Mouse (Mus musculus): ENCODE data around the gene Raly.
A peak's percentile ranks its signal among the peaks of the same experiment; 100 is the strongest.

Raly gene

DNA sequence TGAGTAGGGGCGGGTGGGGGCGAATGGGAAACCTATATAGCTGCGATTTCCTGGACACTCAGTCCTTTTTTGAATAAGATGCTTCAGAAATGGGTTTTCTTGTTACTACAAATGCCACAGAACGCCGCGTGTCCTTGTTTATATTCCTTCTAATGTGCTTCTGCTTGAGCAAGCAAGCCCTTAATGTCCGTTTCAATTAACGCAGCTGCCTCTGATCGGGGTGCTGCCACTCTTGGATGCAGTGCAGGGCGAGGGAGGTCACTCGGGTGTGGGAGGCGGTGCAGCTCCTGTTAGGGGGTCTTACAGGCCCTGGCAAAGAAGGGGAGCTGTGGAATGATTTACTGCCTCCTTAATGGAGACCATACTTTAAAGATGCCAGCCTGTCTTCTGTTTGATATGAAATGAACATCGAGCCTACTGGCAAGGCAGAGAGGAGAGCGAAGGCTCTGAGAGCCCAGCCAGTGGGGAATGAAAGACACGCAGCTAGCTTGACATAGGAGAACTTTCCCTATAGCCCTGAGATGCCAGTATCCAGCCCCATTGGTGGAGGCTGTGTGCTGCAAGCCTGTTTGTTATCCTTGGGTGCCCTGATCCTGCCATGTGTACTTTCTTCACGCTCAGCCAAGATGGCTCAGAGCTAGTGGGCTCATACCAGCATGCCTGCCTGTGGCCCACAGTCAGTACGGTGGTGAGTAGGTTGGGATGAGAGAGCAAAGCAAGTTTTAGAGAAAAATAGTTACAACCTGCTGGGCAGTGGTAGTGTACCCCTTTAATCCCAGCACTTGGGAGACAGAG, 7.8 kb upstream of the Raly start:
- DNase-seq (ENCODE audit: low spot score in 2 of 2), result no peak

DNA sequence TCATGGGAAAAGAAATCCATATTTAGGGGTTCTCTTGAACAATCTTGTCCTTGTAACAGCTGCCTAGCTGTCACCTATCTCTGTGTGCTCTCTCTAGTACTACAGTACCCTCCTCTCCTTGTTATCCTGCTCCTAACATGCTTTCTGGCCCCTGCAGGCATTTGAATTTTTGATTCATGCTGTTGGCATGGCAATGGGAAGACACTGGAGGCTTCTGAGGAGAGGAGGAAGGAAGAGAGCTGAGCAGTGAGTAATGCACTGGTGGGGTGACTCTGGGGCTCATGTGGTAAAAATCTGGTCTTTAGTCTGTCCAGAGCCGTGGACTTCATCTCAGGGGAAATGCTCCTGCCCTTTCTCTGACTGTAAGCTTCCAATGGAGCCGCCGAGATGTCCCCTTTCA, 5.6 kb upstream of the Raly start:
- DNase-seq (ENCODE audit: low spot score in 2 of 2), result no peak

DNA sequence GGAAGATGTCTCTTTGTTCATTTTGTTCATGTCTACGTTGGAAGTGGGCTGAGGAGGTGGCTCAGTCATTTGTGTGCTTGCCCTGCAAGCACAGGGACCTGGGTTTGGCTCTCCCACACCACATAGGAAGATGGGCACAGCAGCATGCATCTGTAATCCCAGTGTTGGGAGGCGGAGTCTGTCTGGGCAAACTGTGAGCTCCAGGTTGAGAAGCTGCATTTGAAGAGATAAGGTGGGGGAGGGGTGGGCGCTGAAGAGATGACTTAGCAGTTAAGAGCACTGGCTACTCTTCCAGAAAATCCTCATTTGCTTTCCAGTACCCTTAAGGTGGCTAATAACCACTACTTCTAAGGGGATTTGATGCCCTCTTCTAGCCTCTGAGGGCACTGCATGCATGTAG, 4.7 kb upstream of the Raly start:
- DNase-seq (ENCODE audit: low spot score in 2 of 2), result no peak

DNA sequence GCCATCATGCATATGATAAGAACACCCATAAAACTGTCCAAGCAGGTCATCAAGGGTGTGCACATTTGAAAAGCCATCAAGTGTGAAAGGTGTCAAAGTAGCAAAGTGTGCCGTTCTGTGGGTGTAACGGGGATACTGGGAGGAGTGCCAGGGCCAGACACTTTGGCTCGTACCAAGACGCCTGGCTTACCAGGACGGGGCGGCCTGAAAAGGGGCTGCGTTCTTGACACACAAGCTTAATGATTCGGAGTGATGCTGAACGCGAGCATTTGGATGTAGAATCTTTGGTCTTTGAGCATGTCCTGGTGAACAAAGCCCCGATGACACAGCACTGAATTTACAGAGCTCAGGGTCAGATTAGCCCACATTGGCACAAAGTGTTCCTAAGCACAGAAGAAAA, 4.1 kb upstream of the Raly start:
- DNase-seq (ENCODE audit: low spot score in 2 of 2), result no peak

DNA sequence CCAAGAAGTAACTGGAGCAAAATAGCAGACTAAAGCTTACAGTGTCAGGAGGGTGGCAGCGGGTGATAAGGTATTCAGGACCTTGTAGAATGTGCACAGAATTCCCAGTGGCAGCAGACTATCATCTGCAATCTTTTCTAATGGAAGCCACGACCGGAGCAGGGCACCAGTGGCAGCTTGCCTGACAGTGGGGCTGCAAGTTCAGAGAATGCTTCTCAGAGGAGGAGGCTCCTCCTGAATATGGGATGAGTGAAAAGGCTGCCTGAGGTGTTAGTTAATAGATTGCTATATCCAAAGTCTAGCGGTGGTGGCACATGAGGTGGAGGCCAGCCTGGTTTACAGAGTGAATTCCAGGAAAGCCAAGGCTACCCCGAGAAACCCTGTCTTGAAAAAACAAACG, 1.5 kb upstream of the Raly start:
- DNase-seq (ENCODE audit: low spot score in 2 of 2), result no peak

DNA sequence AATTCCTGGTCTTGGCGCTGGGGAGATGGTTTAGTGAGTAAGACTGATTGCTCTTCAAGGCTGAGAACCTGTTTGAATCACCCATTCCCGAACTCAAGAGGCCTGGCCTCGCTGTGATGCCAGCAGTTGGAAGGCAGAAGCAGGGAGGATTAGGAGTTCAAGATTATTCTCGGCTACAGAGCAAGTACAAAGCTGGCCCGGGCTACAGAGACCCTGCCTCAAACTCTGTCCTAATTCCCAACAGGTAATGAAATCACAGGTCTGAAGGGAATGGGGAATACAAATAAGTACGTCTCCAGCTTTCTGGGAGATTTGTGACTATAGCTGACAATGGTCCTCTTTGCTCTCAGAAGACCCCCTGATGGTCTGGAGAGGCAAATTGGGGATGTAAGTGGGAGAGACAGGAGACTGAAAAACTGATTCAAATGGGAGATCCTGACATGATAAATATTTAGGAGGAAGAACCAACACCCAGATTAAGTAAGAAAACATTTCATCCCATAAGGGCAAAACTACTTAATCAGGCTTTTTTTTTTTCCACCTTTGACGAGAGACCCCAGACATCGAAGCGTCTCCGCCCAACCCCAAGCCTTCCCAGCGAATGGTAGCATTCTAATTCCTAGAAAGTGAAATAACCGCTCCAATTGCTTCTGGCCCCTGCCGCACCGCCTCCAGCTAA, 780 bp upstream of the Raly start:
- no peak for DNase-seq (ENCODE audit: low spot score in 2 of 2)

DNA sequence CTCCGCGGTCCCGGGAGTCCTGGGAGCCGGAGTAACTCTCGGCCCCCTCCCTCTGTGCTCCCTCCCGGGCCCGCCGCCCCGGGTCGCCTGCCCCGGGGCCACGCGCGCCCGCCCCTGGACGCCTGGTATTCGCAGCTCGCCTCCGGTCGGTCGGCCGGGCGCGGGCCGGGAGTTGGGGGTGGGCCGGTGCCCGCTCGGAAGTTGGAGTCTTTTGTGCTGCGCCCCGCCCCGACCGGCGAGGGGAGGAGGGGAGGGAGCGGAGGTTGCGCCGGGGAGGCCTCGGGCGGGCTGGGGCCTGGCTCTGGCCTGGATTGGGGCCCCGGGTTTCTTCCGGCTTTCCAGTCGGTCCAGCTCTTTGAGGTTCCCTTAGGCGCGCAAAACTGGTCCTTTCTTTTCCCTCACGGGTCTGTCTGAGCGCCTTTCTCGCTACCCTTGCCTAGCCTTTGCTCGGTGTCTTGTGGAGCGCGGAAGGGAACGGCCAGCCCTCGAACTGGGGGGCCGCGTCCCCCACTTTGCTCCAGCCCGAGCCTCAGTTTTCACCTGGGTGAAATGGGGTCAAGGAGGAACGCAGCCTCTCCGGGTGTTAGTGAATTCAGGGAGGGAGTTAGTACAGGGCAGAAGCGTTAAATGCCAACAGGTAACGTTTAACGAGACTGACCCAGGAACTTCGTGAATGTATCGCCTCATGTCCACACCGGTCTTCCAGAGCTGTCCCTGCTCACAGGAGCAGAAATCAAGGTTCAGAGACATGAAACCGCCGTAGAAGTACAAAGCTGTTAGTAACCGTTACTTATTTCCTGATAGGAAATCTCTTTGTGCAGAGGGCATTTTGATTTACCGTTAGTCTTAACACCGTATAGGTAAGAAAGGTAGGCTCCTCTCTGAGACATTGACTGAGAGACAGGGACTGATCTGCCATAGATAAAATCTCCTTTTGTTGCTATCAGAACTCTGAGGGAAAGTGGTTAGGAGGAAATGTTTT, 1.1 kb downstream of the Raly start:
- DNase-seq (ENCODE audit: low spot score in 2 of 2), result peak; percentile 79 to 83

DNA sequence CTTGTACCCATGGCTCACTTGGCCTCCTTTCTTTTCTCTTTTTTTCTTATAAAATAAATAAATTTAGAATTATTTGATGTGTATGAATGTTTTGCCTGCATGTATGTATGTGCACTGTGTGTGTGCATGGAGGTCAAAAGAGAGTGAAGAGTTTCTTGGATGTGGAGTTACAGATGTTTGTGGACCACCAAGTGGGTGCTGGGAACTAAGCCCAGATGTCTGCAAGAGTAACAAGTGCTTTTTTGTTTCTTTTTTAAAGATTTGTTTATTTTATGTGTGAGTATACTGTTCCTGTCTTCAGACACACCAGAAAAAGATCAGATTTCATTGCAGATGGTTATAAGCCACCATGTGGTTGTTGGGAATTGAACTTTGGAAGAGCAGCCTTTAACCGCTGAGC, 12.5 kb downstream of the Raly start:
- DNase-seq (ENCODE audit: low spot score in 2 of 2), result no peak

DNA sequence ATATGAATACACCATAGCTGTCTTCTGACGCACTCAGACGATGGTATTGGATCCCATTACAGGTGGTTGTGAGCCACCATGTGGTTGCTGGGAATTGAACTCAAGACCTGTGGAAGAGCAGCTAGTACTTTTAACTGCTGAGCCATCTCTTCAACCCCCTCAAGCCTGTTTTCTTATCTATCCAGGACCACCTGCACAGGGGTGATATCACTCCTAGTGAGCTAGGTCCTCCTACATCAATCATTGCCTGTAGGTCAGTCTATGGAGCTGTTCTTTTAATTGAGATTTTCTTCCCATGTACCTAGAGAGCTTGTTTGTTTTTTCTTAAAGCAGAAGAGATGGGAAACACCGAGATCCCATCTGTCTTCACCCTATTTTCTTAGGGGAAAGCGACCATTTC, 12.9 kb downstream of the Raly start:
- no peak for DNase-seq (ENCODE audit: low spot score in 2 of 2)

DNA sequence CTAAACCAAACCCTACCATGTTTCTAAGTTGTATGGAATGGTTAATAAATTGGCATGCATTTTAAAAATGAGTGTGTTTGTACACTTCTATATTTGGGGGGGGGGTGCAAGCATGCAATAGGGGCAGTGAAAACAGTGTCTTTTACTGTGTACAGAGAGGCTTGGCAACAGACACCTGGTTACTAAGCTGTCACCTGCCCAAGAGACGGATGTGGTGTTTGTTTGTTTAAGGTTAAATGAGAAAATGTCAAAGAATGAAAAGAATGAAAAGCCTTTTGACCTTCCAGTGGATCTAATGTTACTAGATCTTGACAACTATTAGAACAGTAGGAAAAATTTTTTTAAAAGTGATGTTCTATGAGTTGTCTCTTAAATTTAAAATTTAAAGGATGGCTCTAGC, 16.8 kb downstream of the Raly start:
- DNase-seq (ENCODE audit: low spot score in 2 of 2), result no peak

DNA sequence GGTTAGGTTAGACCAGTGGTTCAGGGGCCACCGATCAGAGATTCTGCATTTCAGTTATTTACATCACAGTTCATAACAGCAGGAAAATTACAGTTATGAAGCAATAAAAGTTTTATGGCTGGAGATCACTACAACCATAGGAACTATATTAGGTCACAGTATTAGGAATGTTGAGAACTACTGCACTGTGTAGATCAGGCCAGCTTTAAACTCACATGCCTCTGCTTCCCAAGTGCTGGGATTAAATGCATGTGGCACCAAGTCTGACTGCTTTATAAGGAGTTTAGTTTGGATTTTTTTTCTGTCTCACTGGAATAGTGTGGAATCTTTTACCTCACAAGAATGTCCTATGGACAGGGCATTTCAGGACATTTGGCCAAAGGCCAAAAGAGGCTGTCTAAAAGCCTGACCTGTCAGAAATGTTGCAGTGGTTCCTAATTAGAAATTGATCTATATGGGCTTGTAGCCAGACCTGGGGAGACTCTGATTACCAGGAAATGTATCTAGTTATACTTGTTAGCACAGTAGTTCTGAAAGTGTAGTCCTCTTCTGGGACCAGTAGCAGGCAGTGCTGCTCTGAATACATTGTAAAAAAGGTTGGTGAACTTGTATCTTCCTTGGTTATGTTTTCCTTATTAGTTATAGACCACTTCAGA, 18.3 kb downstream of the Raly start:
- no peak for DNase-seq (ENCODE audit: low spot score in 2 of 2)

DNA sequence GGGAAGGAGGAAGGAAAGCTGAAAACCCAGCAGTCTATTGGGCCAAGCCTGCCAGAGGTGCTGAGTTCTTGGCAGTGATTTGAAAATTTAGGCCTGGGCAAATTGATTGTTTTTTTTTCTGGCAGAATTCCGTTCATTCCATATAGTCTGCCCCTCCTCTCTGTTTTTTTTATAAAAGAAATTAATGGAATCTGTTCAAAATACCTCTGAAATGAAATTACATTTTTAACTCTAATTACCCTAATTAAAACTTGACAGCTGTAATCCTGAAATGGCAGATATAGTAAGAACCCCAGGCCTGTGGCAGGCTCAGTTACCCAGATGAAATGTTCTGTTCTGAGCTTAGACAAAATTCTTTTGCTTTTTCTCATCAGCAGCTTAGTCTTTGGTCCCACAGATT, 19.9 kb downstream of the Raly start:
- no peak for DNase-seq (ENCODE audit: low spot score in 2 of 2)

DNA sequence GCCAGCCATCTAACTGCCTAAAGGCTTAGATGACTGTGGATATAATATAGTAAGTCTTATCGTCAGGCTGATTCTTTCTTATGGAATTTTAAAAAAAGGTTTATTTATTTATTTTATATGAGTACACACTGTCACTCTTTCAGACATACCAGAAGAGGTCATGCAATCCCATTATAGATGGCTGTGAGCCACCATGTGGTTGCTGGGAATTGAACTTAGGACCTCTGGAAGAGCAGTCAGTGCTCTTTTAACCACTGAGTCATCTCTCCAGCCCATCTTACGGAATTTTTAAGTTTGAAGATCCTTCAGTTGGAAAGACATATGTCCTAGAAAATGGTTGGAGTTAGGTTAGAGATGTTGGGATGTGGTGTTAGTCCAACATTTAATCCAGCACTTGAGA, 22.5 kb downstream of the Raly start:
- DNase-seq (ENCODE audit: low spot score in 2 of 2), result no peak

DNA sequence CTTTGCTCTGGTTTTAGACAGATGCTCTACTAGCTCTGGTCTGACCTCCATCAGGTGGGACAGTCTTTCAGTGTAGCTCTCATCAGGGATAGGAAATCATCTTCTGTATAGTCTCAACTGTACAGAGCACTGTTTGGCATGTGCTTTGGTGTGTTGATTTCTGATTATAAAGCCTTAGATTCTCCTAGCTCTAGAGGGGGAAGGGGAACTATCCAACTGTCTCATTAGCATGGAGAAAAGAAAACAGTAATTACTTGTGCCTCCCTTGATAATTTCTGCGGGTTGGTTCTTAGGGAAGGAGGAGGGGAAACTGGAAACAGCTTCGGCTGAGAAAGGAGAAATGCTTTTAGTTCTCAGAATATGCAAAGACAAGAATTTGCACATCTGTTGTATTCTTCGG, 26.2 kb downstream of the Raly start:
- DNase-seq (ENCODE audit: low spot score in 2 of 2), result no peak

DNA sequence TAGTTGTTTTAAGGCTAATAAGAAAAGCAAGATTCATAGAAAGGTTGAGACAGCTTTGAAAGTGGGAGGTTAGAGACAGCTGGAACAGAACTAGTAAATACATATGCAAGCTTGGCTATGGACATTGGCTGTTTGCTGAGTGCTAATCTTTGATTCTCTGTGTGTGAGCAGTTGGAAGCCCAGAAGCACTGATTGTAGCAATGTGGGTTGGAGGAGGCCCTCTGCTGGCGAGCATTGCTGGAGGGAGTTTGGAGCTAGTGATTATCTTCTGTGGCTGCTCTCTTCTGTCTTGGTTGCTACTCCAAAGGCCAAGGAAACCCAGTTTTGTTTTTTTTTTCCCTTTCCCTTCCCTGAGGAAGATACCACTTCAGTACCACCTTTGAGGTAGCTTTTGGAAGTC, 26.9 kb downstream of the Raly start:
- DNase-seq (ENCODE audit: low spot score in 2 of 2), result peak in 1 of 2 experiments; percentile 26

DNA sequence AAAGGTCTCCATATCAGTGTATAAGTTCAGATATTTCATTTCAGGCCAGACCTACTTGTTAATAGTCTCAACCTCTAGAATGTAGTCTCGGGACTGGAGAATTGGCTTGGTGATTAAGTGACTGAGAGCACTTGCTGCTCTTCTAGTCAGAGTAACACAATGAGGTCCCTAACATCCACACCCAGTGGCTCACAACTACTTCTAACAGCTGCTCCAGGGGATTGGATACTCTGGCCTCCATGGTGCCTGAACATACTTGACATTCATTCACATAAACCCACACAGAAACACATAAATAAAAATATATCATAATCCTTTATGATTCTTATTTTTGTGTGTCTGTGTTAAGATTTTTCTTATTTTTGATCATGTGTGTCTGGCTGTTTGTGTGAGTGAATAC, 27.7 kb downstream of the Raly start:
- DNase-seq (ENCODE audit: low spot score in 2 of 2), result no peak

DNA sequence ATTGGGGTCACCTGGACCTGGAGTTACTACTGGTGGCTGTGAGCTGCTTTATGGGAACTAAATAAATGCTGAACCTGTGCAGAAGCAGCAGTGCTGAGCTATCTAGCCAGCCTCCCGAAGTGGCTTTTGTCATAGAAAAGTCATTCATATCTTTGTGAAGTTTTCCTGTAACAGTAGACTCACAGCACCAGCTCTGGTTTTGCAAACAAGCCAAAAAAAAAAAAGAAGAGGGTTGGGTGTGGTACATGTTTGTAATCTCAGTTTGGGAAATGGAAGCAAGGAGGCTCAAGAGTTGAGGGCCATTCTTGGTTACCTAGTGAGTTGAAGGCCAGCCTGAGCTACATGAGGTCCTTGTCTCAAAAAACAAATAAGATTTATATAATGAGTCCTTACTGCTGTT, 29.4 kb downstream of the Raly start:
- DNase-seq (ENCODE audit: low spot score in 2 of 2), result no peak

DNA sequence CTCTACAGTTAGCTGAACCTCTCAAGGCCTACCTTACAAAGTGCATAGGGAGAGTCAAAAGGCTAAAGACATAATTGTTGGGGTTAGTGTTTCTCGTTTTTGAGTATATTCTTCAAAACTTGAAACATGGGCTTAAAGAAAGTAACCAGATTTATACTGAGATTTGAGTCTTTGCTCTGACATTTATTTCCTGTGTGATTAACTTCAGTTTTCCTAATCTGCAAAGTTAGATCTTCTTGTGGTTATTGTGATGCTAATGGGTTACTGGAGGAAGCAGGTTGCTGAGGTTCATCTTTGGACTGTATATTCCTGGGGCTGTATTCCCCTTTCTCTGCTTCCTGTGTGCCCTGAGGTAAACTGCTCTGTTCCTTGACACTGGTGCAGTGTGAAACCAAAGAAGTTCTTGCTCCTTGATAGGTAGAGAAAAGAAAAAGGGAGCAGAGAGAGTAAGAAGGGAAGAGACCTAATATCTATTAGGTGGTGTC, 35.2 kb downstream of the Raly start:
- DNase-seq (ENCODE audit: low spot score in 2 of 2), result no peak

DNA sequence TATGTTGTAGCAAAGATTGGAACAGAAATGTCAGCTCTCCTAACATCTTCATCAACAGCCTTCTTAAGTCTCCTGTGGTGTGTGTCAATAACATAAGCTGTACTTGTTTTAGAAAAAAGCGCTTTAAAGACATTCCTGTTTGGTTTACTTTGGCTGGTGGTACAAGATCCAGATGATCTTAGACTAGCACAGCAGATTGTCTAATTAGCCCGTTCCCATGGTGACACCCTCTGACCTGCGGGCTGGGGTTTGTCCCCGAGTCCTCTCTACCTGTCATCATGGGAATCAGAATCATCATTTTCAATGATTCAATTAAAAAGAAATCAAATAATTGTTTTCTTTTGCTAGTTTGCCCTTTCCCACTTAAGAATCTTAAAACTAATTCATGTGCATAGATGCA, 36.6 kb downstream of the Raly start:
- DNase-seq (ENCODE audit: low spot score in 2 of 2), result no peak

DNA sequence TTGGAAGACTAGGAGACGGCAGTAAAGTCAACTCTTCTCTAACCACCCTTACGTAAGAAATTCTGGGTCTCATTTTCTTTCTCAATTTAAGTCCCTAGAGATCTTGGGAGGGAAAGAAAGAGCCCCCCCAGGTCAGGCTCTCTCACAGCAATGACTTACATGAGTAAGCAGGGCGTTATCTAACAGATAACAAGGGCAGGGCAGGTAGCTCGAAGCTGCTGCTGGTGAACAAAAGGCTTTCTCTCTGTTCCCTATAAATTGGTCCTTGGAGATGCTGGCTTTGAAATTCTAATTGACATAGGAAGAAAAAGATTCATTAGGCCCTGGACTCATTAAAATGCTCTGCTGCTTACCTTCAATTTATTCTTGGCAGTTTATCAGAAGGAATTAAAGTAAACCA, 41.6 kb downstream of the Raly start:
- no peak for DNase-seq (ENCODE audit: low spot score in 2 of 2)

DNA sequence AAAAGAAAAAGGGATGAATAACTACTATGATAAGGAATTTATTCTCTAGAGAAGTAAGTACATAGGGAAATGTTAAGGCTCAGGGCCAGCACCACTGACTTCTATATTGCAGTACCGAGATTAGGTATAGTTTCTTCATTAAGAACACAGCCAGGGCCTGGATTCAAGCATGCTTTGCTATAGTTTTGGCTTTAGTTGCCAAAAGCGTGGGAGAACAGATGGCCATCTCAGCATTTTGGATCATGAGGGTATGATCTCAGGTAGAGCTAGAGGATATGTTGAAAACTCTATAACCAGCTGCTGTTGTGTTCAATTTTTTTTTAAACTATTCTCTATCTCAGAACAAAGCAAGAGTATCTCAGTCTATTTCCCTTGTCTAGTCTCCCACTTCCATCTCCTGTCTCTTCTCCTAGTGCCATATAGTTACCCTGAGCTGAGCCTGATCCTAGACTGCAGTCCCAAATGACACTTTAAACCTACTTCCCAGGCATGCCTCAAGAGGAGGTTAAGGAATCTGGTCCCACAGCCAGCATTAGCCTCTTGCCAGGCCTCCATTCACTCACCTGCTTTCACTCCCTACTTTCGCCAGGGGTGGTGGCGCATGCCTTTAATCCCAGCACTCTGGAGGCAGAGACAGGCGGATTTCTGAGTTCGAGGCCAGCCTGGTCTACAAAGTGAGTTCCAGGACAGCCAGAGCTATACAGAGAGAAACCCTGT, 43.4 kb downstream of the Raly start:
- no peak for DNase-seq (ENCODE audit: low spot score in 2 of 2)
